Mouse (Mus musculus) heart, adult 2 months (tissue): ENCODE data around the gene Gm20388. TPM values are rescaled to one million over a fixed set of nuclear protein-coding genes. Genes with fewer than 3 reads are reported as not detected.

Experiments
- DNase-seq, 2 experiments: peaks; one replicate each; pipeline ENCODE4 v3.0.0; 2021
- H3K27ac ChIP-seq: fragments of 200-600 bp; 2 replicates; pipeline ENCODE4 v1.8.1; 2022
- H3K27me3 ChIP-seq: fragments of 200-500 bp; 2 replicates; pipeline ENCODE4 v1.6.1; 2012; ENCODE audit warnings: mild to moderate bottlenecking, low read length, inconsistent platforms, mixed read lengths; ENCODE audit not compliant: control insufficient read depth, insufficient read depth
- H3K36me3 ChIP-seq: fragments of 200-500 bp; 2 replicates; pipeline ENCODE4 v1.6.1; 2012; ENCODE audit warnings: low read length, inconsistent platforms; ENCODE audit not compliant: control insufficient read depth, insufficient read depth
- H3K4me1 ChIP-seq: fragments of 200-500 bp; 2 replicates; pipeline ENCODE4 v1.6.1; 2011; ENCODE audit warnings: low read length; ENCODE audit not compliant: control insufficient read depth, insufficient read depth
- H3K4me3 ChIP-seq: fragments of 200-600 bp; 2 replicates; pipeline ENCODE4 v1.8.1; 2022
- H3K79me2 ChIP-seq: fragments of 200-500 bp; replicated peaks from 2 replicates; pipeline ENCODE4 v1.6.1; 2012; ENCODE audit warnings: mild to moderate bottlenecking, inconsistent platforms, low read length, moderate library complexity, mixed read lengths; ENCODE audit not compliant: control insufficient read depth, insufficient read depth
- H3K9ac ChIP-seq: fragments of 200-500 bp; 2 replicates; pipeline ENCODE4 v1.6.1; 2012; ENCODE audit warnings: low read depth, mild to moderate bottlenecking, control low read depth, inconsistent platforms, low read length, mixed read lengths
- CTCF ChIP-seq: fragments of 200-600 bp; IDR thresholded peaks from 2 replicates; pipeline ENCODE4 v1.8.1; 2022; ENCODE audit warnings: antibody characterized with exemption, mild to moderate bottlenecking, moderate library complexity
- EP300 ChIP-seq: fragments of 200-500 bp; IDR thresholded peaks from 2 replicates; pipeline ENCODE4 v1.6.1; 2011; ENCODE audit warnings: low read depth, low read length, control low read depth; ENCODE audit not compliant: insufficient read depth
- POLR2A ChIP-seq: fragments of 200-500 bp; IDR thresholded peaks from 2 replicates; pipeline ENCODE4 v1.6.1; 2011; ENCODE audit warnings: mild to moderate bottlenecking, low read depth, low read length, control low read depth; ENCODE audit not compliant: insufficient read depth
- WGBS: fragments of 180-500 bp; shearing (Covaris S2); methylation state at CpG from one replicate; pipeline ENCODE4 v1.1.7; 2018; 5-methylcytosine and 5-hydroxymethylcytosine counted together
- intact Hi-C: fragments of 180-260 bp; cut with DNase I; formaldehyde crosslinking; loops from one replicate; pipeline ENCODE4 v1.15.1; 2025
- polyA plus RNA-seq: library from polyadenylated mRNA; depleted of rRNA; stranded (reverse); fragments of >200 nt; gene quantifications from 2 replicates; pipeline ENCODE4 v1.2.3, GENCODE M21; 2012
- total RNA-seq, 2 experiments: library from RNA; stranded (reverse); gene quantifications; 2 replicates each; pipeline ENCODE4 v1.2.3; 2021

Gene Gm20388
- total and polyA plus RNA-seq, 3 experiments = 1.8 to 32.3 TPM; not detected in 1

DNA sequence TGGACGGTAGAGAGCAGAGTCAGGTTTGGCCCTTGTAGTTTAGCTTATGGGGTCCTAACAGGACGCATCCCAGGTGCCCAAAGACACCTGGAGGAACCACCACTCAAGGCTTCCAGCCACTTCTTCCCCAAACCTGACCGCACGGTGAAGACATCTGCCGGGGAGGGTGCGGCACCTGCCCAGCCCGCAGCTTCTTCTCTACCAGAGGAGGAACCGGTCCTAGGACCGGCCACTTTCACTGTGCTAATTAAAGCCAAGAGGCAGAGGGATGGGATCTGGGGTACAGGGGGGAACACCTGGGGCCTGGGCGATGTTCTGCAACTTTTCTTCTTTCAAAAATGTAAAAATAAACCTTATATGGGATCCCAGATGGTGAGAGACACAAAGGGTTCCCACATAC lies 866.5 kb downstream of the Gm20388 start:
- intact Hi-C loops = no loop called here
- Histone ChIP-seq H3K79me2 (no peaks in the 10 kb centered on the region), H3K4me3 (no peak overlapping the region), H3K9ac (no peak overlapping the region), H3K36me3 (no peaks in the 10 kb centered on the region), H3K27me3 (no peaks in the 10 kb centered on the region), H3K27ac (no peak overlapping the region), H3K4me1 (no peaks in the 10 kb centered on the region)
- DNase-seq = no peak
- TF ChIP-seq POLR2A = no peak
- WGBS = 91% methylated on average over 10 of the region's 10 CpGs

- Histone ChIP-seq H3K36me3 (no peaks in the 10 kb centered on the region), H3K27me3 (no peaks in the 10 kb centered on the region), H3K27ac (no peak overlapping the region), H3K9ac (no peak overlapping the region), H3K79me2 (no peaks in the 10 kb centered on the region), H3K4me3 (no peak overlapping the region), H3K4me1 (no peaks in the 10 kb centered on the region)
- no peak for TF ChIP-seq EP300
- TF ChIP-seq POLR2A = no peak
- no peak for TF ChIP-seq CTCF
- WGBS = 50% methylated on average over 13 of the region's 13 CpGs
- intact Hi-C loops = no loop called here
- no peak for DNase-seq
These were observed 867.1 kb downstream of the Gm20388 start for GRCm38 (mm10) chr8:120777732-120778131.

DNA sequence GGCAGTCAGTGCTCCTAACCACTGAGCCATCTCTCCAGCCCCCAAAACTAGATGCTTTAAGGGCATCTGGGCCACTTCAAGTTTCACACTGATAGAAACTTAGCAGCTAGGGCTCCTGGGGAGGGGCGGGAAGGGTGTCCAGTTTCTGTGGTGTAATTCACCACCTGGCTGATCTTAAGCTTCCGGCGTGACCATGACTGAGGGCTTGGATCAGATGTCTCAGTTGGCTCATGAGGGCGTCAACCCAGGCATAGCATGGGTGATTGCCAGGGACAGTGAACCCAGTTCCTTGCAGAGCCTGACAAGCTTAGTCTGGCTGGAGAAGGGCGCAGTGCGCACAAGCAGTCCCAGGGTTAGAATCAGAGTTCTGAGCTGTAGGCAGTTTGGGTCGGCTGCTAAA lies 868.5 kb downstream of the Gm20388 start:
- Histone ChIP-seq H3K4me3 (no peak overlapping the region), H3K36me3 (no peaks in the 10 kb centered on the region), H3K27me3 (no peaks in the 10 kb centered on the region), H3K4me1 (no peaks in the 10 kb centered on the region), H3K9ac (no peak overlapping the region), H3K27ac (no peak overlapping the region), H3K79me2 (no peaks in the 10 kb centered on the region)
- intact Hi-C loops = no loop called here
- TF ChIP-seq CTCF = no peak
- no peak for TF ChIP-seq EP300
- TF ChIP-seq POLR2A = no peak
- DNase-seq = no peak
- WGBS = 98% methylated on average over 7 of the region's 7 CpGs

GRCm38 (mm10) chr8:120783781-120784180 lies 873.1 kb downstream of the Gm20388 start:
- Histone ChIP-seq H3K27me3 (no peaks in the 10 kb centered on the region), H3K9ac (no peak overlapping the region), H3K27ac (no peak overlapping the region), H3K4me3 (no peak overlapping the region), H3K4me1 (no peaks in the 10 kb centered on the region), H3K79me2 (no peaks in the 10 kb centered on the region), H3K36me3 (no peaks in the 10 kb centered on the region)
- no peak for DNase-seq
- WGBS = 88% methylated on average over 4 of the region's 4 CpGs
- intact Hi-C loops = no loop called here
- TF ChIP-seq EP300 (no peak), POLR2A (no peak), CTCF (no peak)

GRCm38 (mm10) chr8:120786753-120787152 lies 876.1 kb downstream of the Gm20388 start:
- Histone ChIP-seq H3K36me3 (no peaks in the 10 kb centered on the region), H3K9ac (no peak overlapping the region), H3K27me3 (no peaks in the 10 kb centered on the region), H3K27ac (no peak overlapping the region), H3K4me1 (no peaks in the 10 kb centered on the region), H3K4me3 (no peak overlapping the region), H3K79me2 (no peaks in the 10 kb centered on the region)
- TF ChIP-seq EP300 (no peak), POLR2A (no peak), CTCF (no peak)
- WGBS = 78% methylated on average over 4 of the region's 4 CpGs
- no peak for DNase-seq
- intact Hi-C loops = no loop called here

DNA sequence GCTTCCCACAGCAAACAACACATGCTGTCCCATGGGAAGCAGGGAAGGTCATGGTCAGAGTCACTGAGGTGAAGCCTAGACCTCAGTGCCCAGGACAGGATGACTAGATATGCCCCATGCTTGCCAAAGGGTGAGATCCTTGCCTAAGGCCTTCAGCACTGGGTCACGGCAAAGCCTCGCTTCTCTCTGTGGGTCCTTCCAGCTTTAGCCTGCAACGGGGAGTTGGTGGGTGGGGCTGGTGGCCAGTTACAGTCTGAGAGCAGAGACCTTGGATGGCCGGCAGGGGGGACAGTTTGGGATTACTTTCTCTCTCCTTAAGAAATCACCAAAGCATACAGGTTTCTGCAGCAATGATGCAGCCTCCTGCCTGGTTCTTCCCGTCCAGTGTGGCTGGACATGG lies 877.0 kb downstream of the Gm20388 start:
- H3K4me3 ChIP-seq = no peak overlapping the region
- no peaks in the 10 kb centered on the region for H3K27me3 ChIP-seq
- H3K9ac ChIP-seq = no peak overlapping the region
- H3K36me3 ChIP-seq = no peaks in the 10 kb centered on the region
- whole genome bisulfite sequencing = 44% methylated on average over 5 of the region's 5 CpGs
- intact Hi-C loops = no loop called here
- no peak for TF ChIP-seq CTCF
- no peak for TF ChIP-seq POLR2A
- no peak for DNase-seq
- no peaks in the 10 kb centered on the region for H3K4me1 ChIP-seq
- no peaks in the 10 kb centered on the region for H3K79me2 ChIP-seq
- H3K27ac ChIP-seq = no peak overlapping the region
